Mouse (Mus musculus) midbrain, embryonic 16.5 days (tissue): ENCODE measurements around the gene Zfp938. TPM values are rescaled to one million over a fixed set of nuclear protein-coding genes. Genes with fewer than 3 reads are reported as not detected.
A peak's percentile ranks its signal among the peaks of the same experiment; 100 is the strongest.

Experiments
- ATAC-seq: fragments of 200-750 bp; cut with Nextera tagmentation; 2 replicates; pipeline ENCODE4 v1.8.0; 2017; ENCODE audit warnings: moderate TSS enrichment
- H3K27ac ChIP-seq: fragments of 300-500 bp; sonication (generic); 2 replicates; pipeline ENCODE4 v1.5.1; 2014; ENCODE audit warnings: mild to moderate bottlenecking, low read length, mixed read lengths
- H3K27me3 ChIP-seq: fragments of 300-500 bp; sonication (generic); 2 replicates; pipeline ENCODE4 v1.6.1; 2014; ENCODE audit warnings: low read depth, low read length, mixed read lengths; ENCODE audit not compliant: control insufficient read depth, insufficient read depth
- H3K36me3 ChIP-seq: fragments of 300-500 bp; sonication (generic); 2 replicates; pipeline ENCODE4 v1.6.1; 2014; ENCODE audit warnings: mild to moderate bottlenecking, low read length, moderate library complexity, mixed read lengths; ENCODE audit not compliant: control insufficient read depth, insufficient read depth
- H3K4me1 ChIP-seq: fragments of 300-500 bp; sonication (generic); 2 replicates; pipeline ENCODE4 v1.6.1; 2014; ENCODE audit warnings: mild to moderate bottlenecking, low read length, mixed read lengths; ENCODE audit not compliant: control insufficient read depth, insufficient read depth
- H3K4me2 ChIP-seq: fragments of 300-500 bp; sonication (generic); 2 replicates; pipeline ENCODE4 v1.6.1; 2014; ENCODE audit warnings: mild to moderate bottlenecking, low read length, mixed read lengths
- H3K4me3 ChIP-seq: fragments of 300-500 bp; sonication (generic); 2 replicates; pipeline ENCODE4 v1.5.1; 2014; ENCODE audit warnings: low read depth, mild to moderate bottlenecking, low read length, moderate library complexity, mixed read lengths
- H3K9ac ChIP-seq: fragments of 300-500 bp; sonication (generic); 2 replicates; pipeline ENCODE4 v1.6.1; 2014; ENCODE audit warnings: low read depth, low read length, mixed read lengths
- H3K9me3 ChIP-seq: fragments of 300-500 bp; sonication (generic); replicated peaks from 2 replicates; pipeline ENCODE4 v1.6.1; 2014; ENCODE audit warnings: mild to moderate bottlenecking, low read length, mixed read lengths; ENCODE audit not compliant: control insufficient read depth, poor library complexity, severe bottlenecking
- WGBS: fragments of 180-500 bp; shearing (Covaris S2); extraction: QIAGEN DNeasy Blood & Tissue Kit; methylation state at CpG from one replicate; pipeline ENCODE4 v1.1.7; 2014; 5-methylcytosine and 5-hydroxymethylcytosine counted together
- polyA plus RNA-seq: library from polyadenylated mRNA; unstranded; fragments of >200 nt; fragmentation: Nextera tagmentation; extraction: Ambion mirVana; gene quantifications from 2 replicates; pipeline ENCODE4 v1.2.1, GENCODE M21; 2015

The Zfp938 gene
- 29.9 and 33.0 TPM in 2 replicates for polyA plus RNA-seq

DNA sequence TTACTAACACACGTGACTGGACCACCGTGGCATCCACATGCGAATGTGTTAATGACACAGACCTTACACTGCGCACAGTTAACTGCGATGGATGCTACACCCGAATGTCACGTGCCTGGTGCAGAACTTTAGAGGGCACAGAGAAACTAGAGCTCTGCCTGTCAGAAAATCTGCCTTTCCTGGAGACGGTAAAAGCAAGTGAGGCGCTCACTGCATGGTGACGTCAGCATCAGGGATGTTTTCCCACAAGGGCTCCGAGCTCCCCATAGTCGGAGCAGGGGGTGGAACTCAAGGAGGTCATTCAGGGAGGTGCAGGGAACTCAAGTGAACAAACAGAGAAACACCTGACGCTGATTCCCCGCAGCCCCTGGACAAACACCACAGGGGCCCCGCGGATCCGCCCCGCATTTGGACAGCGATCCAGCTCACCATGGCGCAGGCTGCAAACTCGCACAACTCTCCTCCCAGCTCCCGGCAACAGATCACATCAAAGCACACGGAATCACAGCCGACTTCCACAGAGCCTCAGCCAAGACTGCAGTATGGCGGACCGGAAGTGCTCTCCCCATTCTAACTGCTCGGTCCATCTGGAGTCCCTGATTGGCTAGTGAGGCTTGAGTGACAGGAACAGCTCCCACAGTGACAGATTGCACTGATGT, at the start of gene Zfp938:
Zfp938 (minus strand) TSS at position 539 of the 659 bp plus-strand sequence.
- Histone ChIP-seq H3K9ac (peak within 1 kb of the TSS; percentile 90), H3K27me3 (no peaks in the 10 kb centered on the region), H3K27ac (peak within 1 kb of the TSS; percentile 92), H3K9me3 (peaks cover 14% of the 10 kb centered on the region), H3K4me2 (peak within 1 kb of the TSS; percentile 75), H3K36me3 (peaks cover 8% of the 10 kb centered on the region), H3K4me1 (peaks cover 10% of the 10 kb centered on the region), H3K4me3 (peak within 1 kb of the TSS; percentile 92)
- 3% methylated on average over 27 of the region's 27 CpGs for WGBS
- ATAC-seq, result peak; percentile 100

GRCm38 (mm10) chr10:82257331-82257730, 16.3 kb upstream of the Zfp938 start:
- Histone ChIP-seq H3K27me3 (no peaks in the 10 kb centered on the region), H3K36me3 (no peaks in the 10 kb centered on the region), H3K9me3 (0 out of 2 replicates have a peak, but pooled peaks cover 6% of the 10 kb centered on the region), H3K4me2 (no peak overlapping the region), H3K9ac (no peak overlapping the region), H3K27ac (no peak overlapping the region), H3K4me3 (no peak overlapping the region), H3K4me1 (no peaks in the 10 kb centered on the region)
- WGBS, result 95% methylated on average over 2 of the region's 2 CpGs
- ATAC-seq, result no peak

- no peak for ATAC-seq
- no peak overlapping the region for H3K9ac ChIP-seq
- H3K4me1 ChIP-seq, result peaks cover 4% of the 10 kb centered on the region
- H3K9me3 ChIP-seq, result no peaks in the 10 kb centered on the region
- no peaks in the 10 kb centered on the region for H3K27me3 ChIP-seq
- H3K36me3 ChIP-seq, result no peaks in the 10 kb centered on the region
- H3K4me2 ChIP-seq, result no peak overlapping the region
- H3K27ac ChIP-seq, result no peak overlapping the region
- H3K4me3 ChIP-seq, result no peak overlapping the region
Measured at GRCm38 (mm10) chr10:82245021-82245420, 3.9 kb upstream of the Zfp938 start.

- Histone ChIP-seq H3K4me2 (peak overlapping the region; percentile 75), H3K4me3 (peak overlapping the region; percentile 92), H3K27me3 (no peaks in the 10 kb centered on the region), H3K36me3 (peaks cover 6% of the 10 kb centered on the region), H3K9ac (peak overlapping the region; percentile 90), H3K27ac (peak overlapping the region; percentile 92), H3K4me1 (peaks cover 10% of the 10 kb centered on the region), H3K9me3 (peaks cover 14% of the 10 kb centered on the region)
- no peak for ATAC-seq
- 71% methylated on average over 5 of the region's 5 CpGs for WGBS
Measured at GRCm38 (mm10) chr10:82241401-82241788, 315 bp upstream of the Zfp938 start.

DNA sequence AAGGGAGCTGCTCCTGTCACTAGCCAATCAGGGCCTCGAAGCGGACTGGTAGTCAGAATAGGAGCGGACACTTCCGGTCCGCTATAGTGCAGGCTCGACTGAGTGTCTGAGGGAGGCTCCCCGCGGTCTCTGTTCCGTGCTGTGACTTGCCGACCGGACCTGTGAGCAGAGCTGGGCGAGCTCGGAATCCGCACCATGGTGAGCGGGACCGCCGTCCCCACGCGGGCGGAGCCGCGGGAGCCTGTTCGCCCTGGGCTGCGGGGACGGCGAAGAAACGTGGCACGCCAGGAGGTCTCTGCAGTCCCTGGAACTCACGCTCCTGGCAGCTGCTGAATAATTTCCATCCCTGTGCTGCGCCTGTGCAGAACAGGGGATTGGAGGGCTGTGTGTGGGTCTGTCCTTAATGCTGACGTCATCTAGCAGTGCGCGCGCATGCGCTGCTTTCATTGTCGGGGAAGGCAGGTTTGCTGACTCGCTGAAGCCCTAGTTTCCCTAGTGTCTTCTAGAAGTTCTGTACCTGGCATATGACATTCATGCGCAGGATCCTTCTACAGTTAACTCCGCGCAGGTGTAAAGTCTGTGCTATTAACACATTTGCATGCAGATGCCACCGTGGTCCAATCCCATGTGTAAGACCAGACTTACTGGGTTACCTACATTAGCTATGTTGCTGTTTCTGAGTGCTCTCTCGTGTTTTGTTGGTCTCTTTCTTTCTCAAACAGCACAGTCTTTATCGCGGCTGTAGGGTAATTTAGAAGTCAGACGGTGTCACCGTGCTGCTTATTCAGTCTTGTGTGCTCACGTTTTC, 62.6 kb downstream of the Zfp938 start:
- ATAC-seq, result peak; percentile 100
- Histone ChIP-seq H3K4me2 (peak overlapping the region; percentile 72), H3K4me1 (peaks cover 5% of the 10 kb centered on the region; the same call in 1 of the 2 replicates), H3K9me3 (peaks cover 10% of the 10 kb centered on the region; the same call in 1 of the 2 replicates), H3K4me3 (peak overlapping the region; percentile 61), H3K9ac (peak overlapping the region; percentile 75), H3K27me3 (no peaks in the 10 kb centered on the region), H3K36me3 (no peaks in the 10 kb centered on the region), H3K27ac (peak overlapping the region; percentile 94)
- 5% methylated on average over 47 of the region's 47 CpGs for WGBS

Other genes starting within 250 kb of the Zfp938 start
- gene Zfp873, start 193.2 kb downstream of the Zfp938 start, polyA plus RNA-seq, result 16.2 and 17.4 TPM in 2 replicates
- 6.5 and 7.5 TPM in 2 replicates for gene BC024063, start 157.9 kb downstream of the Zfp938 start, polyA plus RNA-seq
- 9.8 and 11.0 TPM in 2 replicates for gene AU041133, start 113.3 kb downstream of the Zfp938 start, polyA plus RNA-seq
- gene 4932415D10Rik, start 75.3 kb upstream of the Zfp938 start, polyA plus RNA-seq, result not detected in 2 replicates
- gene Gm4924, start 113.0 kb upstream of the Zfp938 start, polyA plus RNA-seq, result 14.5 and 16.6 TPM in 2 replicates